Mouse (Mus musculus): ENCODE data around the gene Fndc1. TPM values are rescaled to one million over a fixed set of nuclear protein-coding genes. Genes with fewer than 3 reads are reported as not detected.

Gene Fndc1
- polyA plus RNA-seq, 1 experiment from 2014 or later = 22.4 TPM

DNA sequence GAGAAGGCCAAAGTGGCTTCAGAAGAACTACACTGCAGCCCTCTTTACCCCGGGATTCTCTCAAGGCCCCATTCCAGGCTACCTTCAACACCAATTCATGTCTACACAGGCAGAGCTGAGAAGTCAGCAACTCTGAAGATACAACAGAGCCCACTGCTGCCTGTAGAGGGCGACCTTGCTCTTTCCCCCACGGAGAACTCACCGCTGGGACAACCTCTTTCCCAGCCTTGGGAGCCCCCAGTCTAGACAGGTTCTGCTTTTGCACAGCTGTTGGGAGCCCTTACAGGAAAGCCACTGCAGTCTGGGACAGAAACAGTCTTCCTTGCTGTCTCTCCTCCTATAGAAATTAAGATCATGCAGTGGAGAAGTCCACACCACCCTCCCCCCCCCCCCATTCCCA lies 41.5 kb upstream of the Fndc1 start:
- H3K4me1 ChIP-seq (ENCODE audit: control insufficient read depth, insufficient read depth, low read length) = no peaks in the 10 kb centered on the region
- H3K4me3 ChIP-seq (ENCODE audit: low read depth, low read length) = no peak overlapping the region
- no peaks in the 10 kb centered on the region for H3K9me3 ChIP-seq (ENCODE audit: control insufficient read depth, low read depth, low read length)
- ATAC-seq (ENCODE audit: insufficient number of reproducible peaks, insufficient read depth, low FRiP score, low read depth) = 0 out of 2 replicates have a peak, but pooled peaks have one; percentile 42
- WGBS = 8% methylated on average over 4 of the region's 4 CpGs
- H3K4me2 ChIP-seq (replicated peaks; ENCODE audit: low read depth, low read length) = no peak overlapping the region
- no peaks in the 10 kb centered on the region for H3K36me3 ChIP-seq (ENCODE audit: control insufficient read depth, insufficient read depth, low read length)
- H3K27me3 ChIP-seq (ENCODE audit: control insufficient read depth, insufficient read depth, low read length) = no peaks in the 10 kb centered on the region
- H3K9ac ChIP-seq (replicated peaks; ENCODE audit: low read depth, low read length) = no peak overlapping the region
- H3K27ac ChIP-seq (ENCODE audit: low read length) = no peak overlapping the region

DNA sequence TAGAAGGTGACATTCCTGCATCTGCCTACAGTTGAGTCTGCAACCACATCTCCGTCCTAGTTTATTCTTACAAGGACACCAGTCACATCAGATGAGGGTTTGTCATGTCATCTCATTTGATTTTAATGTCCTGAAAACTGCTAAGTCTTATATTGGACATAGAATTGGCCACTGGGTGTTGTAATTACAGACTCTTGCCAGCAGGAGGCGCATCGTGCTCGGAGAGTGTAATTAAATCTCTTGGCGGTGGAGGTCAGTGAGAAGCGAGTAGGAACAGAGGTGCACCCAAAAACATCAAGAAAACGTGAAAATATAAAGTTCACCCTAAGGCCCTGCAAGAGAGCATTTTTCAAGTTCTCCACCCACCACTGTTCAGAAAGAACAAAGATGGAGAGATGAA lies 37.6 kb upstream of the Fndc1 start:
- 26% methylated on average over 7 of the region's 7 CpGs for WGBS

DNA sequence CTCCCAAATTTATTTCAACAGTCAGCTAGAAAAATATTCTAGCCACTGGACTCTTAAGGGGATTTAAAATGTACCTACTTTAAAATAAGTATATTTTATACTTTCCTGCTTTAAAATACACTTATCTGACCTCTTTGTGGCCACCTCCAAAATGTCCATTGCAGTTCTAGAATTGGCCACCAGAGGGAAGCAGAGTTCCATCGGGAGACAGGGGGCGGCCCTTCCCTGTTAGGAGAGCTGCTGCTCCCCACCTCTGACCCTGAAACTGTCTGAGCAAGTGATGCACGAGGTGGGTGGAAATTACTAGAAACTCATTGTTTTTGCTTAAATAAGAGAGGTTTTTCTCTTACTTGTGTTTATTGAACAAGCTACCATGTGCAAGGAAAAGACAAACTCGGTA lies 36.6 kb upstream of the Fndc1 start:
- Histone ChIP-seq H3K4me3 (ENCODE audit: low read depth, low read length) (no peak overlapping the region), H3K9ac (replicated peaks; ENCODE audit: low read depth, low read length) (no peak overlapping the region), H3K36me3 (ENCODE audit: control insufficient read depth, insufficient read depth, low read length) (no peaks in the 10 kb centered on the region), H3K4me1 (ENCODE audit: control insufficient read depth, insufficient read depth, low read length) (no peaks in the 10 kb centered on the region), H3K27ac (ENCODE audit: low read length) (no peak overlapping the region), H3K4me2 (replicated peaks; ENCODE audit: low read depth, low read length) (no peak overlapping the region), H3K27me3 (ENCODE audit: control insufficient read depth, insufficient read depth, low read length) (no peaks in the 10 kb centered on the region), H3K9me3 (ENCODE audit: control insufficient read depth, low read depth, low read length) (no peaks in the 10 kb centered on the region)
- ATAC-seq (ENCODE audit: insufficient number of reproducible peaks, insufficient read depth, low FRiP score, low read depth) = no peak
- WGBS = 21% methylated on average over 4 of the region's 4 CpGs

More for the DNA sequence above, 37.6 kb upstream of the Fndc1 start:
- Histone ChIP-seq H3K27ac (ENCODE audit: low read length) (no peak overlapping the region), H3K9me3 (ENCODE audit: control insufficient read depth, low read depth, low read length) (no peaks in the 10 kb centered on the region), H3K4me3 (ENCODE audit: low read depth, low read length) (no peak overlapping the region), H3K4me1 (ENCODE audit: control insufficient read depth, insufficient read depth, low read length) (no peaks in the 10 kb centered on the region), H3K4me2 (replicated peaks; ENCODE audit: low read depth, low read length) (no peak overlapping the region), H3K9ac (replicated peaks; ENCODE audit: low read depth, low read length) (no peak overlapping the region), H3K27me3 (ENCODE audit: control insufficient read depth, insufficient read depth, low read length) (no peaks in the 10 kb centered on the region), H3K36me3 (ENCODE audit: control insufficient read depth, insufficient read depth, low read length) (no peaks in the 10 kb centered on the region)
- no peak for ATAC-seq (ENCODE audit: insufficient number of reproducible peaks, insufficient read depth, low FRiP score, low read depth)

DNA sequence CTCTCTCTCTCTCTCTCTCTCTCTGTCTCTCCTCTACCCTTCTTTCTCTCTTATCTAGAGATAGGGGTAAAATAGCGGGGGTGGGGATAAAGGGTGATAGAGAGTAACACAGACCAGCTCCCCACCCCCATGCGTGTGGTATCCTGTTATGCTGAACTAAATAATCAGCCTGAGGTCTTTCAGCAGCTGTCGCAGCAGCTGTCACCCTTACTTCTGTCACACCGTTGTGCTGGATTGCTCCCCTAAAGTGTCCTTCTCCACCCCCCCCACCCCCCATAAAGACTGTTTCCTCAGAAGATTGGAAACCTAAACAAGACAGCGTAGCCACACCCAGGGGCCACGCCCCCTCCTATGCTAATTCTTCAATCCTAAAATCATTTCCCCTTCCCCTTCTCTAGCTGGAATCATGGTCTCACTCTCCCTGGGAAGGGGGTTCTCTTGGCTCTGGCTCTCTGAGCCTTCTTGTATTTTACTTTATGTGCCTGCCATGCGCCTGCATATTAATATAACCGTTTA lies 33.8 kb upstream of the Fndc1 start:
- H3K9me3 ChIP-seq (ENCODE audit: control insufficient read depth, low read depth, low read length) = no peaks in the 10 kb centered on the region
- ATAC-seq (ENCODE audit: insufficient number of reproducible peaks, insufficient read depth, low FRiP score, low read depth) = no peak
- H3K4me1 ChIP-seq (ENCODE audit: control insufficient read depth, insufficient read depth, low read length) = no peaks in the 10 kb centered on the region
- H3K4me3 ChIP-seq (ENCODE audit: low read depth, low read length) = no peak overlapping the region
- no peak overlapping the region for H3K4me2 ChIP-seq (replicated peaks; ENCODE audit: low read depth, low read length)
- H3K36me3 ChIP-seq (ENCODE audit: control insufficient read depth, insufficient read depth, low read length) = no peaks in the 10 kb centered on the region
- H3K9ac ChIP-seq (replicated peaks; ENCODE audit: low read depth, low read length) = no peak overlapping the region
- H3K27me3 ChIP-seq (ENCODE audit: control insufficient read depth, insufficient read depth, low read length) = no peaks in the 10 kb centered on the region
- 44% methylated on average over 8 of the region's 8 CpGs for WGBS
- no peak overlapping the region for H3K27ac ChIP-seq (ENCODE audit: low read length)

DNA sequence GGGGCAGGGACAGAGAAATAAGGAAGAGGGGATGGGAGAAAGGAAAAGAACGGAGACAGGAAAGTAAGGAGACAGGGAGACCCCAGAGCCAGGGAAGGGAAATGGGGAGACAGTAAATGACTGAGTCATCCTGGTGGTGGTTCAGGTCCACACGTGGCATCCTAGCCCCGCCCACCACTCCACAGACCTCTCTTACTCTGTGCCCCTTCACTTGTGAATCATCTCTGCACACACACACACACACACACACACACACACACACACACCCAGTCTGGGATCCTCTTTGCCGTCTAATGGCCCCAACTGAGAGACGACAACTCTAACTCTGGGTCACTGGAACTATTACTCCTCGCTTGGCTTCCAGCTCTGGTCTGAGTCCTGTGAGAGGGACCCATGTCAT lies 30.6 kb upstream of the Fndc1 start:
- ATAC-seq (ENCODE audit: insufficient number of reproducible peaks, insufficient read depth, low FRiP score, low read depth) = no peak
- Histone ChIP-seq H3K9ac (replicated peaks; ENCODE audit: low read depth, low read length) (no peak overlapping the region), H3K9me3 (ENCODE audit: control insufficient read depth, low read depth, low read length) (no peaks in the 10 kb centered on the region), H3K4me2 (replicated peaks; ENCODE audit: low read depth, low read length) (no peak overlapping the region), H3K4me3 (ENCODE audit: low read depth, low read length) (no peak overlapping the region), H3K4me1 (ENCODE audit: control insufficient read depth, insufficient read depth, low read length) (no peaks in the 10 kb centered on the region), H3K27me3 (ENCODE audit: control insufficient read depth, insufficient read depth, low read length) (no peaks in the 10 kb centered on the region), H3K27ac (ENCODE audit: low read length) (no peak overlapping the region), H3K36me3 (ENCODE audit: control insufficient read depth, insufficient read depth, low read length) (no peaks in the 10 kb centered on the region)
- WGBS = 92% methylated on average over 4 of the region's 6 CpGs

DNA sequence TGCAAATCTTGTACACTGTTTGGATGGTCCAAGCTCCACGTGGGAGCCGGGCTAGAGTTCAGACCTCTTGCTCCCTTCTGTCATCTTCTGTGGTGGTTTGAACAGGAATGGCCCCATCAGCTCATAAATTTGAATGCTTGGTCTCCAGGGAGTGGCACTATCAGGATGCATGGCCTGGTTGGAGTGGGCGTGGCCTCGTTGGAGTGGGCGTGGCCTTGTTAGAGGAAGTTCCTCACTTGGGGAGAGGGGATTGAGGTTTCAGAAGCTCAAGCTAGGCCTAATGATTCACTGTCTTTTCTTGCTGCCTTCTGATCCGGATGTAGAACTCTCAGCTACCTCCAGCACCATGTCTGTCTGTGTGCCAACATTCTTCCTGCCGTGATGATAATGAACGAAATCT lies 28.7 kb upstream of the Fndc1 start:
- WGBS = 75% methylated on average over 8 of the region's 8 CpGs
- Histone ChIP-seq H3K4me1 (ENCODE audit: control insufficient read depth, insufficient read depth, low read length) (no peaks in the 10 kb centered on the region), H3K36me3 (ENCODE audit: control insufficient read depth, insufficient read depth, low read length) (no peaks in the 10 kb centered on the region), H3K27me3 (ENCODE audit: control insufficient read depth, insufficient read depth, low read length) (no peaks in the 10 kb centered on the region), H3K9ac (replicated peaks; ENCODE audit: low read depth, low read length) (no peak overlapping the region), H3K4me2 (replicated peaks; ENCODE audit: low read depth, low read length) (no peak overlapping the region), H3K9me3 (ENCODE audit: control insufficient read depth, low read depth, low read length) (no peaks in the 10 kb centered on the region), H3K27ac (ENCODE audit: low read length) (no peak overlapping the region), H3K4me3 (ENCODE audit: low read depth, low read length) (no peak overlapping the region)
- ATAC-seq (ENCODE audit: insufficient number of reproducible peaks, insufficient read depth, low FRiP score, low read depth) = no peak

DNA sequence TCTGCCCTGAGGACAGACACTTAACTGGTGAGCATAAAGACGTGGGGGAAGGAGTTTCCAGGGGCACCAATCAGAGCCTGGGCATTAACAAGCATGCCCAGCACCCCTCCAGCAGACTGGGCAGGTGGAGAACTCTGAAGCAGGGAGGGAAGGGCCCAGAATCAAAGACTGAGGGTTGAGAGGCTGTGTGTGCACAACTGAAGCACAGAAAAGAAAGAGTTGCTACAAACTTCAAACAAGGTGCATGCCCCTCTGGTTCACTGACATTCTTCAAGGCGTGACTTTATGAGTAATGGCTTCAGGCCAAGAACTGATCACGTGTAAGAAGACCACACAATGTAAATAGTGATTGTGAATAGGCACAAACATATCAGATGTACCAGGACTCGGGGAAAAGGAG lies 24.9 kb upstream of the Fndc1 start:
- H3K27ac ChIP-seq (ENCODE audit: low read length) = peak overlapping the region; percentile 53; the same call in 1 of the 2 replicates
- no peaks in the 10 kb centered on the region for H3K4me1 ChIP-seq (ENCODE audit: control insufficient read depth, insufficient read depth, low read length)
- peak; percentile 85 for ATAC-seq (ENCODE audit: insufficient number of reproducible peaks, insufficient read depth, low FRiP score, low read depth)
- H3K4me3 ChIP-seq (ENCODE audit: low read depth, low read length) = no peak overlapping the region
- WGBS = 25% methylated on average over 4 of the region's 4 CpGs
- H3K9me3 ChIP-seq (ENCODE audit: control insufficient read depth, low read depth, low read length) = no peaks in the 10 kb centered on the region
- no peak overlapping the region for H3K9ac ChIP-seq (replicated peaks; ENCODE audit: low read depth, low read length)
- H3K36me3 ChIP-seq (ENCODE audit: control insufficient read depth, insufficient read depth, low read length) = no peaks in the 10 kb centered on the region
- H3K27me3 ChIP-seq (ENCODE audit: control insufficient read depth, insufficient read depth, low read length) = no peaks in the 10 kb centered on the region
- H3K4me2 ChIP-seq (replicated peaks; ENCODE audit: low read depth, low read length) = no peak overlapping the region

DNA sequence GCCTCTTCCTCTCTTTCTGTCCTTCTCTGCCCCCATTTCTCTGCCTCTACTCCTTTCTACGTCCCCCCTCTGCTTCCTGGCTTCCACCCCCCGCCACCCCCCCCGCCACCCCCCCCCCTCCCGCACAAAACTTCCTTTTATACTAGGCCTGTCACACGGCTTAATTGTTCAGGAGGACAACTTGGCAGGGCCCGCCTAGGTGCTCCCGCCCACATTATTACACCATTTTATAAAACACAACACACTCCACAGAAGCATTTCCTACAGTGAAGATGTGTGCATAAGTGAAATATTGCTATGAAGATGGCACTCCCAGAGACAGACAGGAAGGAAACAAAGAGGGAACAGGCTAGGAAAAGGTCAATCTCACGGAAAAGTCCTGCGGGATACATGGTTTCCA lies 24.4 kb upstream of the Fndc1 start:
- H3K4me1 ChIP-seq (ENCODE audit: control insufficient read depth, insufficient read depth, low read length) = no peaks in the 10 kb centered on the region
- no peak overlapping the region for H3K4me2 ChIP-seq (replicated peaks; ENCODE audit: low read depth, low read length)
- WGBS = 55% methylated on average over 9 of the region's 9 CpGs
- H3K9me3 ChIP-seq (ENCODE audit: control insufficient read depth, low read depth, low read length) = no peaks in the 10 kb centered on the region
- no peaks in the 10 kb centered on the region for H3K36me3 ChIP-seq (ENCODE audit: control insufficient read depth, insufficient read depth, low read length)
- no peak overlapping the region for H3K4me3 ChIP-seq (ENCODE audit: low read depth, low read length)
- no peak overlapping the region for H3K9ac ChIP-seq (replicated peaks; ENCODE audit: low read depth, low read length)
- no peaks in the 10 kb centered on the region for H3K27me3 ChIP-seq (ENCODE audit: control insufficient read depth, insufficient read depth, low read length)
- no peak for ATAC-seq (ENCODE audit: insufficient number of reproducible peaks, insufficient read depth, low FRiP score, low read depth)
- peak overlapping the region; percentile 53; the same call in 1 of the 2 replicates for H3K27ac ChIP-seq (ENCODE audit: low read length)

DNA sequence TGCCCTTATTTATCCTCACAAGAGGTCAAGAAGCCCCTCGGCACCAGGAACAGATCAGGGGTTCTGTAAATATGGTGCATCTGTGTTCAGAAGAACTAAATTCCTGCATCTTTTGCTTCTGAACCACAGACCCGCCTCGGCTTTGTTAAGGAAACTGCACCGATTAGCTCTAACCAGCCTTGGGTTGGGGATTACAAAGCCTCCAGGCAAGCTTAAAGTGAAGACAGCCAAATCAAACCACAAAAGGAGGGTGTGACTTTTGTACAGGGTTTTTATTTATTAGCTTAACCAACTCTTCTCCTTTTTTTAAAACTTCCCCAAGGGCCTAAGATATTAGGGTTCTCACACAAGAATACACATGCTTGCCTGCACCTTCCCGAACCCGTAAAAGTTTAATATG lies 23.1 kb upstream of the Fndc1 start:
- no peak overlapping the region for H3K4me3 ChIP-seq (ENCODE audit: low read depth, low read length)
- H3K4me1 ChIP-seq (ENCODE audit: control insufficient read depth, insufficient read depth, low read length) = no peaks in the 10 kb centered on the region
- no peak for ATAC-seq (ENCODE audit: insufficient number of reproducible peaks, insufficient read depth, low FRiP score, low read depth)
- H3K27ac ChIP-seq (ENCODE audit: low read length) = no peak overlapping the region
- H3K4me2 ChIP-seq (replicated peaks; ENCODE audit: low read depth, low read length) = no peak overlapping the region
- H3K36me3 ChIP-seq (ENCODE audit: control insufficient read depth, insufficient read depth, low read length) = no peaks in the 10 kb centered on the region
- H3K27me3 ChIP-seq (ENCODE audit: control insufficient read depth, insufficient read depth, low read length) = no peaks in the 10 kb centered on the region
- WGBS = 75% methylated on average over 6 of the region's 6 CpGs
- H3K9me3 ChIP-seq (ENCODE audit: control insufficient read depth, low read depth, low read length) = no peaks in the 10 kb centered on the region
- H3K9ac ChIP-seq (replicated peaks; ENCODE audit: low read depth, low read length) = no peak overlapping the region

All from stomach, embryonic 14.5 days (tissue).